Mouse (Mus musculus) heart, postnatal 0 days (tissue): ENCODE results near the gene Ttc21b. TPM values are rescaled to one million over a fixed set of nuclear protein-coding genes. Genes with fewer than 3 reads are reported as not detected.

Experiments
- ATAC-seq: fragments of 200-750 bp; cut with Nextera tagmentation; 2 replicates; pipeline ENCODE4 v1.8.0; 2017; ENCODE audit warnings: low read depth, moderate number of reproducible peaks, moderate library complexity; ENCODE audit not compliant: insufficient read depth
- DNase-seq: peaks from one replicate; pipeline ENCODE4 v3.0.0-alpha.2; 2016; ENCODE audit warnings: low spot score
- H3K27ac ChIP-seq: fragments of 300-500 bp; sonication (generic); 2 replicates; pipeline ENCODE4 v1.5.1; 2014; ENCODE audit warnings: low read depth, mild to moderate bottlenecking
- H3K27me3 ChIP-seq: fragments of 300-500 bp; sonication (generic); 2 replicates; pipeline ENCODE4 v1.6.1; 2014; ENCODE audit warnings: low read length, mixed read lengths; ENCODE audit not compliant: control insufficient read depth, insufficient read depth
- H3K36me3 ChIP-seq: fragments of 300-500 bp; sonication (generic); replicated peaks from 2 replicates; pipeline ENCODE4 v1.6.1; 2014; ENCODE audit warnings: low read length, mixed read lengths; ENCODE audit not compliant: control insufficient read depth, insufficient read depth
- H3K4me1 ChIP-seq: fragments of 300-500 bp; sonication (generic); 2 replicates; pipeline ENCODE4 v1.6.1; 2014; ENCODE audit warnings: antibody characterized with exemption; ENCODE audit not compliant: control insufficient read depth, insufficient read depth
- H3K4me2 ChIP-seq: fragments of 300-500 bp; sonication (generic); 2 replicates; pipeline ENCODE4 v1.6.1; 2014; ENCODE audit warnings: low read depth, mild to moderate bottlenecking, low read length, moderate library complexity
- H3K4me3 ChIP-seq: fragments of 300-500 bp; sonication (generic); 2 replicates; pipeline ENCODE4 v1.5.1; 2014; ENCODE audit warnings: low read depth, low read length
- H3K9ac ChIP-seq: fragments of 300-500 bp; sonication (generic); replicated peaks from 2 replicates; pipeline ENCODE4 v1.6.1; 2014; ENCODE audit warnings: low read depth, low read length, mixed read lengths
- H3K9me3 ChIP-seq: fragments of 300-500 bp; sonication (generic); replicated peaks from 2 replicates; pipeline ENCODE4 v1.6.1; 2016; ENCODE audit warnings: low read length; ENCODE audit not compliant: control insufficient read depth
- CTCF ChIP-seq: IDR thresholded peaks from 2 replicates; pipeline ENCODE4 v1.5.1; 2016; ENCODE audit warnings: antibody characterized with exemption, control low read depth, low read depth
- EP300 ChIP-seq: IDR thresholded peaks from 2 replicates; pipeline ENCODE4 v1.6.1; 2016; ENCODE audit warnings: antibody characterized with exemption, low read depth
- WGBS: fragments of 180-500 bp; shearing (Covaris S2); extraction: QIAGEN DNeasy Blood & Tissue Kit; methylation state at CpG from one replicate; pipeline ENCODE4 v1.1.7; 2014; 5-methylcytosine and 5-hydroxymethylcytosine counted together
- polyA plus RNA-seq: library from polyadenylated mRNA; unstranded; fragments of >200 nt; fragmentation: Nextera tagmentation; extraction: Ambion mirVana; gene quantifications from 2 replicates; pipeline ENCODE4 v1.2.1, GENCODE M21; 2015
- total RNA-seq: library from RNA; depleted of rRNA; stranded (reverse); fragments of >200 nt; gene quantifications from 2 replicates; pipeline ENCODE4 v1.2.3, GENCODE M21; 2014; ENCODE audit warnings: low replicate concordance

Ttc21b gene
- total and polyA plus RNA-seq, 2 experiments from 2014 or later = 2.8 to 3.4 TPM

DNA sequence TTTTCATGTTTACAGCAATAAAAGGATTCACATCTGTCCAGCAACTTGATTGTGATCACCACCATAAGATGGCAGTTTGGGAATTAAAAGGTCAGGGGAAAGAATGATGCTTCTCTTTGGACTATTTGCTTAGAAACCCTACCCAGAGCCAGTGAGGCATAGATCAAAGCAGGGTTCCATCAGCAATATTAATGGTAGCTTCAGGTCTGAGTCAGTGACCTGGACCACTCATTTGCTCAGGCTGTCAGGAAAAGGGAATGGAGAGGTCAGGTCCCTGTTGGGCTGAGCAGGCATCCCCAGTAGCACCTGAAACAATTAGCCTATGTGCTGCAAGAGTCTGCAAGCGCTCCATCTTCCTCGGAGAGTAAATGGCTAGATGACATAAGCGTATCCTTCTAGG is 84.8 kb downstream of the Ttc21b start:
- Histone ChIP-seq H3K4me2 (no peak overlapping the region), H3K9me3 (no peaks in the 10 kb centered on the region), H3K27me3 (no peaks in the 10 kb centered on the region), H3K4me1 (no peaks in the 10 kb centered on the region), H3K4me3 (no peak overlapping the region), H3K9ac (no peak overlapping the region), H3K27ac (no peak overlapping the region), H3K36me3 (no peaks in the 10 kb centered on the region)
- DNase-seq = no peak
- 84% methylated on average over 3 of the region's 3 CpGs for WGBS
- no peak for TF ChIP-seq EP300
- no peak for TF ChIP-seq CTCF
- ATAC-seq = no peak

DNA sequence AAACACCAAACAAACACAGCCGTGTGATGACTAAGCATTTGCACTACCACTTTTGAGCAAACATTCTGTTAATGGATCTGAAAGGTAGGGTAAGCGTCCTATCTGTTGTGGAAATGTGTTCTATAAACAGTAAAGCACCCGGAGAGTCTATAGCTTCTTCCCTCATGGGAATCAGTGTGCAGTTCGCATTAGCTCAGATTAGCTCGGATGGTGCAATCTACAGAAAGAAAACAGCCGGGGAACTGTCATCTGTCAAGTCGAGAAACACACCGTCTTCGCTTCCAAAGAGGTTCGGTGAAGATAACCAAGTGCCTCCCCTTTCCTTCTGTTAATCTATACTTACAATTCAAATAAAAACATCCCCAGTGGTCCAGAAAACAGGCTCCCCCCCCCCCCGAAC is 85.7 kb downstream of the Ttc21b start:
- no peak for DNase-seq
- no peak overlapping the region for H3K4me2 ChIP-seq

GRCm38 (mm10) chr2:66165025-66165424 is 91.4 kb downstream of the Ttc21b start:
- no peaks in the 10 kb centered on the region for H3K4me1 ChIP-seq
- H3K4me2 ChIP-seq = no peak overlapping the region
- H3K27me3 ChIP-seq = no peaks in the 10 kb centered on the region
- ATAC-seq = no peak
- no peaks in the 10 kb centered on the region for H3K9me3 ChIP-seq
- H3K9ac ChIP-seq = no peak overlapping the region
- TF ChIP-seq CTCF (no peak), EP300 (no peak)
- H3K27ac ChIP-seq = no peak overlapping the region
- DNase-seq = no peak
- H3K4me3 ChIP-seq = no peak overlapping the region
- no peaks in the 10 kb centered on the region for H3K36me3 ChIP-seq
- WGBS = 88% methylated on average over 8 of the region's 8 CpGs

More for the DNA sequence above, 85.7 kb downstream of the Ttc21b start:
- Histone ChIP-seq H3K9me3 (no peaks in the 10 kb centered on the region), H3K4me1 (no peaks in the 10 kb centered on the region), H3K27ac (no peak overlapping the region), H3K36me3 (no peaks in the 10 kb centered on the region), H3K27me3 (no peaks in the 10 kb centered on the region), H3K4me3 (no peak overlapping the region), H3K9ac (no peak overlapping the region)
- WGBS = 31% methylated on average over 11 of the region's 11 CpGs
- TF ChIP-seq EP300 (no peak), CTCF (no peak)
- ATAC-seq = no peak

DNA sequence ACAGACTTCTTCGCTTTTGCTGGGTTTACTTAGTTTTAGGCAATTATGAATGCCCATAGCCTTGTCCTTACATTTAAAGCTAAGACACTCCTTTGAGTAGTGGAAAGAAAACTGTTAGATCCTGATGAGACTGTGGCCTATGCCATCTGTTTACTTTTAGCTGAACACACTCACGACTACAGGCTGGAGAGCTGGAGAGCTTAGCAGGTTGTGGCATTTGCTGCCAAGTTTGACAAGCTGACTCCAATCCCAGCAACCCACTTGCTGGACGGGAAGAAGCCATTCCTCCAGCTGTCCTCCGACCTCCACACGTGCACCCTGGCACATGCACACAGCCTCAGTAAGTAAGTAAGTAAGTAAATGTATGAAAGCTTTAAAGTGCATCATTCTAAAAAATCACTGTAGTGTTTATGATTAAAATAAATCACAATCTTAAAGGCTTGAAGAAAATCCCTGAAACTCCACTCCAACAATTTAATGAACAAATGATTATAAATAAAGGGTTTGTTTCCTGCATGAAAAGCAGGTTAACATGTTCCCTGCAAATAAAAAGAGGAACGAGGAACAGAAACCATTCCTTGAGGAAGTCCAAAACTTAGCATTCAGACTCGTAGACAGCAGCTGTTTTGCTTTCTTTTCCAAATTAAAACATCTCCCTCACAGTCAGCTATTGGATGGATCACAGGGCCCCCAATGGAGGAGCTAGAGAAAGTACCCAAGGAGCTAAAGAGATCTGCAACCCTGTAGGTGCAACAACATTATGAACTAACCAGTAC is 98.1 kb downstream of the Ttc21b start:
- DNase-seq = no peak
- Histone ChIP-seq H3K4me3 (no peak overlapping the region), H3K27ac (no peak overlapping the region), H3K36me3 (no peaks in the 10 kb centered on the region), H3K4me1 (no peaks in the 10 kb centered on the region), H3K27me3 (no peaks in the 10 kb centered on the region), H3K9me3 (no peaks in the 10 kb centered on the region), H3K4me2 (no peak overlapping the region), H3K9ac (no peak overlapping the region)
- no peak for ATAC-seq
- 50% methylated on average over 7 of the region's 7 CpGs for WGBS
- TF ChIP-seq CTCF (no peak), EP300 (no peak)

DNA sequence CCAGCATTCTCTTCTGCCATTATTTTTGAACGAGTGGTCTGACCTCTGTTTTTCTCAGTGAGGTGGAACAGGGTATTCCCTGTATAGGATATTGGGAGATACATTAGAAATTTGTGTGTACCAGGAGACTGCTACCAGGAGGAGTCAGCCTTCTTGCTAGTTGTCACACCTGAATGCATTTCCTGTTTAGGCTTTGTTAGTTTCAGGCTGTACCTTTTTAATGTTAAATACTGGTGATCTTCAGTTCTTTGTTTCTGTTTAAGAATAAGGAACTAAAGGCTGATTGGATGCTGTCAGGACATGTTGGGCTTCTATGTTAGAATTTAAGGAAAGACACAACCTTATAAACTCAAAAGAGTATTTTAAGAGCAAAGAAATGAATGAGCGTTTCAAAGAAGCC is 105.0 kb downstream of the Ttc21b start:
- WGBS = 71% methylated on average over 2 of the region's 2 CpGs
- Histone ChIP-seq H3K4me3 (no peak overlapping the region), H3K36me3 (no peaks in the 10 kb centered on the region), H3K4me1 (no peaks in the 10 kb centered on the region), H3K27me3 (no peaks in the 10 kb centered on the region), H3K9ac (no peak overlapping the region), H3K9me3 (no peaks in the 10 kb centered on the region), H3K27ac (no peak overlapping the region), H3K4me2 (no peak overlapping the region)
- no peak for TF ChIP-seq EP300
- no peak for TF ChIP-seq CTCF
- no peak for DNase-seq
- no peak for ATAC-seq

- Histone ChIP-seq H3K27ac (no peak overlapping the region), H3K4me3 (no peak overlapping the region), H3K27me3 (no peaks in the 10 kb centered on the region), H3K4me2 (no peak overlapping the region), H3K36me3 (no peaks in the 10 kb centered on the region), H3K9ac (no peak overlapping the region), H3K4me1 (no peaks in the 10 kb centered on the region), H3K9me3 (no peaks in the 10 kb centered on the region)
- TF ChIP-seq EP300 (no peak), CTCF (no peak)
- WGBS = 40% methylated on average over 3 of the region's 3 CpGs
- no peak for ATAC-seq
- DNase-seq = no peak
Observed at GRCm38 (mm10) chr2:66150531-66150930, 105.9 kb downstream of the Ttc21b start.
